Mouse (Mus musculus) erythroblast, embryonic 14.5 days (primary cell): Measurements from ENCODE around the gene Upf3b. TPM values are rescaled to one million over a fixed set of nuclear protein-coding genes. Genes with fewer than 3 reads are reported as not detected.
"Not testable (repeated sequence)": the region's sequence is repeated elsewhere in the genome, so short reads cannot be mapped to it uniquely, and the experiment has no call there.

ENCODE experiments used
- H3K27me3 ChIP-seq: 2 replicates; pipeline ENCODE4 v1.6.1; 2012; ENCODE audit warnings: inconsistent platforms; ENCODE audit not compliant: control insufficient read depth
- H3K36me3 ChIP-seq: 2 replicates; pipeline ENCODE4 v1.6.1; 2012; ENCODE audit warnings: mild to moderate bottlenecking, inconsistent platforms; ENCODE audit not compliant: control insufficient read depth
- H3K4me1 ChIP-seq: 2 replicates; pipeline ENCODE4 v1.6.1; 2012; ENCODE audit warnings: inconsistent platforms; ENCODE audit not compliant: control insufficient read depth
- H3K4me3 ChIP-seq: replicated peaks from 2 replicates; pipeline ENCODE3; 2012; ENCODE audit warnings: moderate library complexity, mild to moderate bottlenecking, inconsistent platforms
- H3K9me3 ChIP-seq: 2 replicates; pipeline ENCODE4 v1.6.1; 2012; ENCODE audit warnings: low read length, inconsistent platforms, mixed read lengths; ENCODE audit not compliant: control insufficient read depth
- GATA1 ChIP-seq: IDR thresholded peaks from 2 replicates; pipeline ENCODE4 v1.6.1; 2012; ENCODE audit warnings: low read length, inconsistent platforms, mixed read lengths
- TAL1 ChIP-seq: IDR thresholded peaks from 3 replicates; pipeline ENCODE4 v1.6.1; 2012; ENCODE audit warnings: low read length, inconsistent platforms, mixed read lengths
- polyA plus RNA-seq: library from polyadenylated mRNA; stranded (reverse); fragments of >175 nt; gene quantifications from 2 replicates; pipeline ENCODE4 v1.2.3, GENCODE M21; 2012

Gene Upf3b
- polyA plus RNA-seq, 1 experiment, result 1.1 TPM

GRCm38 (mm10) chrX:37084927-37085660, 25.0 kb downstream of the Upf3b start, which contains the start of gene Rpl39:
Rpl39 (minus strand) TSS chrX:37085402.
- peaks cover 21% of the 10 kb centered on the region for H3K4me1 ChIP-seq
- TF ChIP-seq TAL1, result no peak
- TF ChIP-seq GATA1, result no peak
- no peaks in the 10 kb centered on the region for H3K27me3 ChIP-seq
- peak within 1 kb of the TSS; percentile 81 for H3K4me3 ChIP-seq
- peaks cover 3% of the 10 kb centered on the region; the same call in 1 of the 2 replicates for H3K9me3 ChIP-seq
- H3K36me3 ChIP-seq, result peaks cover 38% of the 10 kb centered on the region

DNA sequence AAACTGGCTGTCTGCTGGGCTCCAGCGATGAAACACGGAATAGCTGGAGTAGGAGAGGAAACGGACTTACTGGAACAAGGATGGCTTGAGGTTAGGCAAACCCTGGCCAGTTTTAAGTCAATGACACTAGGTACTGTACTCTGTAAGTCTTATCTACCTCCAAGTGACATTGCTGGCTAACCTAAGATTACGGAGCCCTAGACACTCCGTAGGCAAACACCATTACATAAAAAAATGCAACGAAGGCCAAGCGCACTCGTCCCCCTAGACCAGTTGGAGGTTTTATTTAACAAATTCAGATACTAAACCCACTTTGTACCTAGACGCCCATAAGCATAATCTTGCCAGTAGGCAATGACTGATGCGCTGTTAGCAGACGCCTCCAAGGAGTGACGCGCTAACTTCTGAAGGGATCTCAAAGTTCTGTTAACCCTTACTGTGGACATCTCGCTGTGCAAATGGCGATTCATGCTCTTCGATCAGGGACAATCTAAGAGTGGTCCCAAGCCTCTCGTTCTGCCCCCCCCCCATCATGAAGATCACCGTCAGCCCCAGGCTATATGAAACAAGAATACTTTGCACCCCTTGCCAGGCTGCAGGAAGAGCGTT, 25.7 kb downstream of the Upf3b start:
- no peaks in the 10 kb centered on the region for H3K27me3 ChIP-seq
- peaks cover 21% of the 10 kb centered on the region for H3K4me1 ChIP-seq
- H3K9me3 ChIP-seq, result peaks cover 3% of the 10 kb centered on the region; the same call in 1 of the 2 replicates
- H3K36me3 ChIP-seq, result peaks cover 39% of the 10 kb centered on the region
- TF ChIP-seq TAL1, result no peak
- TF ChIP-seq GATA1, result no peak; the same call in 1 of the 2 replicates
- peak overlapping the region; percentile 81 for H3K4me3 ChIP-seq

- no peak overlapping the region for H3K4me3 ChIP-seq
- H3K9me3 ChIP-seq, result peaks cover 3% of the 10 kb centered on the region; the same call in 1 of the 2 replicates
- H3K36me3 ChIP-seq, result peaks cover 39% of the 10 kb centered on the region
- H3K4me1 ChIP-seq, result peaks cover 15% of the 10 kb centered on the region
- no peaks in the 10 kb centered on the region for H3K27me3 ChIP-seq
- TF ChIP-seq GATA1 (no peak), TAL1 (no peak)
These were observed 28.9 kb downstream of the Upf3b start for GRCm38 (mm10) chrX:37081194-37081593.

- not testable (repeated sequence) for H3K27me3 ChIP-seq, H3K4me3 ChIP-seq, H3K9me3 ChIP-seq
- H3K36me3 ChIP-seq, result peaks cover 39% of the 10 kb centered on the region
- H3K4me1 ChIP-seq, result peaks cover 11% of the 10 kb centered on the region
These were observed 29.8 kb downstream of the Upf3b start for GRCm38 (mm10) chrX:37080345-37080744.

DNA sequence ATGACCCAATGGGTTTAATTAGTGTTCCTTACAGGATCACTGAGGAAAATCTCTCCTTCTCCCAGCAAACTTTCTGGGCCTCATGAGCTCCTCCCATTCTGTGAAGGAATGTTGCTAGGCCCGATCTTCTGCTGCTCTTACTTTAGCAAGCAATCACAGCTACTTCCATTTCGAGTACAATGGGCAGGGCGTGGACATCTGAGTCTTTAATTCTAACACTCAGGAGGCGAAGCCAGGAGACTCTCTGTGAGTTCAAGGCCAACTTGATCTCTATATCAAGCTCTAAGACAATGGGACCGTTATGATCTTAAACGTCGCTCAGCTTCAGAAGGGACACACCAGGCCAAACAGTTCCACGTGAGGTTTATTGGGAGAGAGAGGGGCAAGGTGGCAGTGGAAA, 33.5 kb downstream of the Upf3b start:
- TF ChIP-seq GATA1 (no peak), TAL1 (no peak)
- no peak overlapping the region for H3K4me3 ChIP-seq
- H3K36me3 ChIP-seq, result peaks cover 17% of the 10 kb centered on the region

DNA sequence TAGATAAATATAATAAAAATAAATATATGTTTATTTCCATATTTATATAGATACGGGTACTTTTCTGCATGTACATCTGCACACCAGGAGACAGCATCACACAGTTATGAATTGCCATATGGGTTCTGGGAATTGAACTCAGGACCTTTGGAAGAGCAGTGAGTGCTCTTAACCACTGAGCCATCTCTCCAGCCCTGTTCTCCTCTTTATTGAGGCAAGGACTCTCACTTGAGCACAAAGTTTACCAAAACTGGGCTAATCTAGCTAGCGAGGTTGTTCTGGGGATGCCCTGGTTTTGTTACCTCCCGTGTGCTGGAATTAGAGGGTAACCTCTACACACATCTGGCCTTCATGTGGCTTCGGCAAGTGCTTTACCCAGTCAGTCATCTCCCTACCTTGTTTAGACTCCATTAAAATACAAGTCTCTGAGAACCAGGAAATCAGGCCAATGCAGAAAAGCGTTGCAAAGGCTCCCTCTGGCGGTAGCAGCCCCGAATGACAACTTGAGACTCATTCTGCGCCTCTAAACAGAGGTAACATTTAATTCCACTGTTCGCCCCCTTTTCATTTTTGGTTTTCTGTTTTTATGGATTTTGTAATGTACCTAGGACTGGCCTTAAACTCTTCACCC, 35.7 kb downstream of the Upf3b start:
- no peaks in the 10 kb centered on the region for H3K36me3 ChIP-seq
- H3K4me3 ChIP-seq, result no peak overlapping the region
- TF ChIP-seq TAL1 (no peak), GATA1 (no peak)
- H3K9me3 ChIP-seq, result no peaks in the 10 kb centered on the region
- H3K27me3 ChIP-seq, result no peaks in the 10 kb centered on the region
- no peaks in the 10 kb centered on the region for H3K4me1 ChIP-seq

More for the DNA sequence above, 33.5 kb downstream of the Upf3b start:
- Histone ChIP-seq H3K9me3 (no peaks in the 10 kb centered on the region), H3K4me1 (no peaks in the 10 kb centered on the region), H3K27me3 (no peaks in the 10 kb centered on the region)

DNA sequence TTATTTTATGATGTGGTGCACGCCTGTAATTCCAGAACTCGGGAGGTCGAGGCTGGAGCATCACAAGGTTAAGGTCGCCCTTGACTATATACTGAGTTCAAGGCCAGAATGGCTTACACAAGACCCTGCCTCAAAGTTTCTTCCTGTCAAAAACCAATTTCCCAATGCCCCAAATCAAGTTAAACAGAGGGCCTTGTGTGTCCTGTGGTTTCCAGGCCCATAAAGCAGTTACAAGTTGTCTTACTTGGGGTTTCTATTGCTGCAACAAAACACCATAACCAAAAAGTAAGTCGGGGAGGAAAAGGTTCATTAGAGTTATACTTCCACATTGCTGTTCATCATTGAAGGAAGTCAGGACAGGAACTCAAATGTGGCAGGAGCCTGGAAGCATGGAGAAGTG, 41.4 kb downstream of the Upf3b start:
- Histone ChIP-seq H3K4me3 (no peak overlapping the region), H3K36me3 (no peaks in the 10 kb centered on the region), H3K27me3 (no peaks in the 10 kb centered on the region), H3K4me1 (no peaks in the 10 kb centered on the region), H3K9me3 (no peaks in the 10 kb centered on the region)
- TF ChIP-seq TAL1 (no peak), GATA1 (no peak)

- H3K27me3 ChIP-seq, result no peaks in the 10 kb centered on the region
- no peak overlapping the region for H3K4me3 ChIP-seq
- TF ChIP-seq TAL1 (no peak), GATA1 (no peak)
- no peaks in the 10 kb centered on the region for H3K4me1 ChIP-seq
- no peaks in the 10 kb centered on the region for H3K9me3 ChIP-seq
- H3K36me3 ChIP-seq, result no peaks in the 10 kb centered on the region
These were observed 42.8 kb downstream of the Upf3b start for GRCm38 (mm10) chrX:37067299-37067698.

GRCm38 (mm10) chrX:37063902-37064301, 46.2 kb downstream of the Upf3b start:
- Histone ChIP-seq H3K4me1 (no peaks in the 10 kb centered on the region), H3K27me3 (no peaks in the 10 kb centered on the region), H3K9me3 (no peaks in the 10 kb centered on the region), H3K4me3 (no peak overlapping the region), H3K36me3 (no peaks in the 10 kb centered on the region)
- TF ChIP-seq TAL1, result no peak
- no peak for TF ChIP-seq GATA1
